Mouse (Mus musculus): Measurements from ENCODE around the gene Gm9803. TPM values are rescaled to one million over a fixed set of nuclear protein-coding genes. Genes with fewer than 3 reads are reported as not detected.

Gm9803 gene
- 10 to 100 TPM; 52.5 to 68.1 TPM for polyA plus RNA-seq (2017; shearing (Covaris generic))

GRCm38 (mm10) chr10:43523931-43524330, at the start of gene Gm9803:
Gene Gm9803, plus strand, starts transcription at chr10:43524084.

GRCm38 (mm10) chr10:43478751-43479435, 45.0 kb upstream of the Gm9803 start, which contains the start of gene Bend3:
Gene Bend3, plus strand, starts transcription at chr10:43478831.

GRCm38 (mm10) chr10:43540442-43541152, 16.7 kb downstream of the Gm9803 start, which contains the start of gene 1700021F05Rik:
Gene 1700021F05Rik, minus strand, starts transcription at chr10:43540994.

Other genes with a start within 250 kb of the Gm9803 start
- 1 to 10 TPM; 2.9 to 3.1 TPM for gene Bend3, start 45.3 kb upstream of the Gm9803 start, polyA plus RNA-seq (2017; shearing (Covaris generic))
- gene 1700021F05Rik, start 16.9 kb downstream of the Gm9803 start, polyA plus RNA-seq (2017; shearing (Covaris generic)), result 10 to 100 TPM; 18.6 to 30.3 TPM
- 1 to 10 TPM; 3.5 to 9.7 TPM for gene Cd24a, start 54.2 kb downstream of the Gm9803 start, polyA plus RNA-seq (2017; shearing (Covaris generic))